Mouse (Mus musculus) brain, embryonic 14.5 days (tissue): ENCODE measurements around the gene Klhl23.
A peak's percentile ranks its signal among the peaks of the same experiment; 100 is the strongest.

ENCODE experiments used
- CTCF ChIP-seq: fragments of 200-500 bp; IDR thresholded peaks from 2 replicates; pipeline ENCODE4 v1.5.1; 2012; ENCODE audit warnings: inconsistent platforms, mild to moderate bottlenecking, moderate library complexity, borderline replicate concordance; ENCODE audit not compliant: insufficient read depth, insufficient read length; ENCODE audit errors: extremely low read depth
- POLR2A ChIP-seq: fragments of 200-500 bp; IDR thresholded peaks from 2 replicates; pipeline ENCODE4 v1.6.1; 2012; ENCODE audit warnings: mild to moderate bottlenecking, inconsistent platforms, borderline replicate concordance; ENCODE audit not compliant: poor library complexity, insufficient read depth, insufficient read length, severe bottlenecking; ENCODE audit errors: extremely low read depth

DNA sequence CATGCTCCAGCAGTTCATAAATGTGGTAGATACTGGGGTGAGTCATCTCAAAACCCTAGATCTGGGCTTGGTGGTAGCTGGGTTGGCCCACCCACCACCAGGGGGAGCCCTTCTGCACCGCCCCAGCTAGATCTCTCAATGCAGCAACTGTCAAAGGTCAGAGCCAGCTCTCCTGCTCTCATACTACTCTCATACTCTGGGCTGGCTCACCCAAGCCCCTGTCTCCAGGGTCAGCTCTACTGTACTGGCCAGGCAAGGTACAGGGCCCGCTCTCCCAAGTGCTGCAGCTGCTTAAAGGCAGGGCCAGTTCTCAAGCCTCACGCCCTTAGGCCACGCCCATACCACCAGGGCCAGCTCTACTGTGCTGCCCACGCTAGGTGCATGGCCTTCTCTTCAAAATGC is 18.8 kb upstream of the Klhl23 start:
- no peak for TF ChIP-seq POLR2A
- TF ChIP-seq CTCF, result peak; percentile 55
